Mouse (Mus musculus) Patski (cell line): ENCODE measurements around the gene Vegfb. TPM values are rescaled to one million over a fixed set of nuclear protein-coding genes. Genes with fewer than 3 reads are reported as not detected.

Experiments
- ATAC-seq: fragments of 100-300 bp; one replicate; pipeline ENCODE4 v1.8.0; 2021
- CTCF ChIA-PET: fragments of 350-600 bp; sonication (Branson Sonifier 250); formaldehyde crosslinking; loops from one replicate; lab custom pipeline; 2022; ENCODE audit warnings: inconsistent platforms; lab: Charles Lee
- POLR2A ChIA-PET: fragments of 350-600 bp; sonication (Branson Sonifier 250); formaldehyde crosslinking; loops from one replicate; lab custom pipeline; 2022; ENCODE audit warnings: antibody characterized with exemption, inconsistent platforms; lab: Charles Lee
- DNase-seq: peaks from one replicate; pipeline ENCODE4 v3.0.0-alpha.2; 2011; ENCODE audit warnings: low read depth, low spot score
- H3K27me3 ChIP-seq: fragments of 371-371 bp; one replicate; pipeline ENCODE4 v1.5.1; 2021
- CTCF ChIP-seq: fragments of 100-300 bp; IDR thresholded peaks from one replicate; pipeline ENCODE4 v1.5.1; 2021
- in situ Hi-C: fragments of 300-500 bp; cut with MboI; formaldehyde crosslinking; loops from 3 replicates; pipeline ENCODE4 v1.11.1; 2018; ENCODE audit warnings: low pct_unique_long_range_greater_than_20kb, mixed read lengths
- polyA plus RNA-seq: library from polyadenylated mRNA; unstranded; gene quantifications from one replicate; pipeline ENCODE4 v1.2.3, GENCODE M21; 2021

Gene Vegfb
- polyA plus RNA-seq, 1 experiment from 2014 or later: 87.1 TPM

- no peaks in the 10 kb centered on the region for H3K27me3 ChIP-seq
- no peak for TF ChIP-seq CTCF
- in situ Hi-C loops: no loop called here
- POLR2A ChIA-PET: interaction anchor here (1.0 to 2.0 kb wide), 4 partner anchors 10 to 29 kb away, joined by 3 to 8 read pairs (median 4); partner anchors contain the start of genes Nudt22 and Trpt1
- DNase-seq: no peak
- ATAC-seq: no peak
- CTCF ChIA-PET: interaction anchor here (1.1 to 1.7 kb wide), 2 partner anchors 9 to 39 kb away, joined by 3 to 4 read pairs; no protein-coding TSS in a partner anchor
Measured at GRCm38 (mm10) chr19:6981465-6981864, 6.0 kb downstream of the Vegfb start.

DNA sequence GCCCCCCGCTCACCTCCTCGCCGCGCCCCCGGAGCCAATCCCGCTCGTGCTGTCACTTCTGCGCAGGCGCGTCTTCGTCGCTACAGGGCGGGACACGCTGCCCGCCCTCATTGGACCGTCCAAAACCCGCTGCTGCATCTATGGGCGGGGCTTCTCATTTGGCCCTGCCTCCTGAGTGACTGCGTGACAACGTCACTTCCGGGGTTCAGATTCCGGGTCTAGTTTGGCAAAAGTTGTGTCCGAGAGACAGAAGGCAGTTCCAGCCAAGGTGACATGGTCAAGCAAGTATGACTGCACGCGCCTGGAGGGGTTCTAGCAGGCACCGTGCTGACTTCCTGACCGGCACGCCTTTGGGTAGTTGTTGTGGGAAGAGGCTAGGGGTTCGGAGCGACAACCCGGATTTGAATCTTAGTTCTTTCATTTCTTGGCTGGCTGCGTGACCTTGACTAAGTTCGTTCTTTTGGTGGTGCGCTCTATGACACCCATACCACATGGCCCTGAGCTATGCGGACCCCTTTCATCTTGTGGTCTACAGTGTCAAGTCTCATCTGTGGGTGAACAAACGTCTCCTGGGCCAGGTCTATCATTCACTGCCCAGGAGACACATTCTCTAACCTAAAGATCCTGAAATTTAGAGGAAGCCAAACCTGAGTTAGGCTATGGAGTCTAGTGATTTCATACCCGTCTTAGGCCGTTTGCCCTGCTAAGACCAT lies 6.9 kb downstream of the Vegfb start, which contains the start of gene Fkbp2:
Gene Fkbp2, minus strand, starts transcription at position 121 of the 713 bp plus-strand sequence.
- POLR2A ChIA-PET: interaction anchor here (1.0 to 2.0 kb wide), 5 partner anchors 11 to 38 kb away, joined by 3 to 8 read pairs (median 3); partner anchors contain the start of genes Gpr137, Nudt22 and Trpt1
- TF ChIP-seq CTCF: no peak
- peak; percentile 94 for DNase-seq
- ATAC-seq: peak; percentile 58
- in situ Hi-C loops: no loop called here
- no peaks in the 10 kb centered on the region for H3K27me3 ChIP-seq
- CTCF ChIA-PET: interaction anchor here (0.8 to 5.5 kb wide), 15 partner anchors 8 to 74 kb away, joined by 3 to 36 read pairs (median 5); partner anchors contain the start of genes Catsperz, Dnajc4, Esrra and Nudt22

DNA sequence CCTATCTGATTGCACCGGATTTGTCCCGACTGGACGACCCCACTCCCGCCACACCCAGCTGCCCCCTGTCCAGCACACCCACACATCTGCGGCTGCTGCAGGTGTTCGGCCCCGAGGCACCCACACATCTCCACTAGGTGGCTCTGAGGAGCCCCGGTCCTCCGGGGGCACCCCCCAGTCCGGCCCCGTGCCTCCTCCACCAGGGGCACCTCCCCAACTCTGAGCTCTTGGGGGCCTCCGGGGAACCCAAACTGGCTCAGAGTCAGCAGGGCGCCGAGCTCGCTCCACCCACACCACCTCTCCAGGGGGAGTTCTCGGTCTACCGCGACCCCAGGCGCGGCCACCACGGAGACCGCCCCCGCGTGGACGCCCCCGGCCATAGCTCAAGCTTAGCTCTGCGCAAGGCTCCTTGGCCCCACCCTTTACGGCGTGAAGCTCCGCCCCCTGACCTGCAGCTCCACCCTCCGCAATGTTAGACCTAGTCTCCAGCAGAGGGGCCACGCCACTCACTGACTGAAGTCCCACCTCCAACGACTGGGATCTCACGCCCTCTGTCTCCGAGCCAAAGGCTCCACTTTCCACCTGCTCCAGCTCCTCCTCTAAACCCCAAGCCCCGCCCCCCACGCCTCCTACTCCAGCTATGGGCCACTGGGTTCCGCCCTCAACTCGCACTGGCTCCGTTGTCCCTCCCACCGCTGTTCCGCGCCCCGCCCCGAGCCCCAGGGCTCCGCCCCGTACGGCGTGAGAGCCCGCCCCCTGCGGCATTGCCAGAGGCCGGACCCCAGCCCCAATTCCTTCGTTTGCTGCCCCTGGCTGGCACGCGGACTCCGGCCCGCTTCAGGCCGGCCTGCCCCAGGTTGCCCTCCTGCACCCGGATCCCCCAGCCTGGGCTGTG lies 7.7 kb downstream of the Vegfb start:
- ATAC-seq (peak; percentile 82), DNase-seq (peak; percentile 97)
- POLR2A ChIA-PET: interaction anchor here (1.2 to 7.0 kb wide), 4 partner anchors 16 to 57 kb away, joined by 3 to 44 read pairs (median 5); partner anchors contain the start of genes Gpr137, Nudt22 and Trpt1
- CTCF ChIA-PET: interaction anchor here (0.7 to 5.5 kb wide), 23 partner anchors 8 to 155 kb away, joined by 3 to 36 read pairs (median 5); partner anchors contain the start of genes Catsperz, Dnajc4, Esrra and Nudt22
- in situ Hi-C loops: loop anchor here (5.0 kb wide), 1 partner anchor 57 kb away; the partner anchor contains the start of gene Esrra
- no peaks in the 10 kb centered on the region for H3K27me3 ChIP-seq
- TF ChIP-seq CTCF: no peak

DNA sequence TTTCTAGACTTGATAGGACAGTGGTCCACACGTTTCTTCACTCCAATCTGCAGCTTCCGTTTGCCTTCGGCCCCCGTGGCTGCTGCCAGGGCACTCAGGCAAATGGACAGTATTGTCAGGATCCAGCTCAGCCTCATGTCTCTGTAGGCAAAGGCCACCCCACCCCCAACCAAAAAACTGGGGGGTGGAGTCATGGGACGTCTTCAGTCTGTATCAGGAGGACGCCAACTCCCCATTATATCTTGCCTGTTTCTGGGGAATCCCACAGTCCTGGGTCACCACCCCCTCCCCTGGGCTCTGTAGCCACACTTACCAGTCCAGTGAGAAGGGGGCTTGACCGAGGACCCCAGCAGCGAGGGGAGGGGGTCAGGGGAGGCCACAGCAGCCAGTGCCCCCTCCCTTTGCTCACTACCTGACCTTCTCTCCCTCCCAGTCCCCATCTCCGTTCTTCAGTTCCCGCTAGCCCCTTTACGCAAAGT lies 8.4 kb downstream of the Vegfb start:
- ChIA-PET POLR2A (interaction anchor here (1.3 to 7.0 kb wide), 3 partner anchors 17 to 56 kb away, joined by 4 to 44 read pairs (median 6); partner anchors contain the start of genes Nudt22 and Trpt1), CTCF (interaction anchor here (0.8 to 5.5 kb wide), 20 partner anchors 7 to 155 kb away, joined by 3 to 36 read pairs (median 4); partner anchors contain the start of genes Catsperz, Dnajc4, Esrra and Nudt22)
- ATAC-seq: no peak
- no peak for DNase-seq
- in situ Hi-C loops: loop anchor here (5.0 kb wide), 1 partner anchor 57 kb away; the partner anchor contains the start of gene Esrra
- H3K27me3 ChIP-seq: no peaks in the 10 kb centered on the region
- TF ChIP-seq CTCF: no peak

GRCm38 (mm10) chr19:6978639-6978974 lies 8.8 kb downstream of the Vegfb start:
- POLR2A ChIA-PET: interaction anchor here (0.7 to 7.0 kb wide), 6 partner anchors 17 to 105 kb away, joined by 3 to 44 read pairs (median 4); partner anchors contain the start of genes Bad, Gpr137, Nudt22 and Trpt1
- in situ Hi-C loops: loop anchor here (5.0 kb wide), 1 partner anchor 56 kb away; the partner anchor contains the start of gene Esrra
- no peak for TF ChIP-seq CTCF
- ATAC-seq (no peak), DNase-seq (no peak)
- CTCF ChIA-PET: interaction anchor here (1.0 to 5.5 kb wide), 7 partner anchors 8 to 55 kb away, joined by 3 to 36 read pairs (median 9); partner anchors contain the start of genes Catsperz, Dnajc4, Esrra and Nudt22
- H3K27me3 ChIP-seq: no peaks in the 10 kb centered on the region

- CTCF ChIA-PET: interaction anchor here (1.0 to 5.5 kb wide), 7 partner anchors 8 to 55 kb away, joined by 3 to 36 read pairs (median 9); partner anchors contain the start of genes Catsperz, Dnajc4, Esrra and Nudt22
- POLR2A ChIA-PET: interaction anchor here (0.7 to 7.0 kb wide), 6 partner anchors 17 to 105 kb away, joined by 3 to 44 read pairs (median 4); partner anchors contain the start of genes Bad, Gpr137, Nudt22 and Trpt1
- ATAC-seq (no peak), DNase-seq (no peak)
- H3K27me3 ChIP-seq: no peaks in the 10 kb centered on the region
- in situ Hi-C loops: loop anchor here (5.0 kb wide), 1 partner anchor 56 kb away; the partner anchor contains the start of gene Esrra
- TF ChIP-seq CTCF: no peak
Measured at GRCm38 (mm10) chr19:6977759-6978638, 9.5 kb downstream of the Vegfb start.

GRCm38 (mm10) chr19:6975537-6976521 lies 11.6 kb downstream of the Vegfb start, which contains the start of gene Plcb3:
Plcb3 (minus strand) TSS chr19:6976470.
- no peak for DNase-seq
- no peak for TF ChIP-seq CTCF
- ChIA-PET POLR2A (interaction anchor here (0.5 to 7.0 kb wide), 18 partner anchors 12 to 1413 kb away, joined by 3 to 44 read pairs (median 3); partner anchors contain the start of genes Bad, Catsperz, Gpr137 and Nudt22), CTCF (interaction anchor here (0.8 to 5.5 kb wide), 9 partner anchors 8 to 53 kb away, joined by 3 to 36 read pairs (median 4); partner anchors contain the start of genes Bad, Catsperz and Esrra)
- in situ Hi-C loops: loop anchor here (5.0 kb wide), 1 partner anchor 54 kb away; the partner anchor contains the start of gene Esrra
- no peaks in the 10 kb centered on the region for H3K27me3 ChIP-seq
- no peak for ATAC-seq
